Mouse (Mus musculus): ENCODE results near the gene Tfap2c.

Gene Tfap2c

GRCm38 (mm10) chr2:172551081-172551720, 1.8 kb downstream of the Tfap2c start:
- peak; percentile 46 for DNase-seq (ENCODE audit: low read depth, low spot score)

GRCm38 (mm10) chr2:172551872-172552271, 2.5 kb downstream of the Tfap2c start:
- no peak for DNase-seq (ENCODE audit: low read depth, low spot score)

GRCm38 (mm10) chr2:172552666-172553065, 3.3 kb downstream of the Tfap2c start:
- no peak for DNase-seq (ENCODE audit: low read depth, low spot score)

GRCm38 (mm10) chr2:172554211-172554610, 4.8 kb downstream of the Tfap2c start:
- DNase-seq (ENCODE audit: low read depth, low spot score), result no peak

- no peak for DNase-seq (ENCODE audit: low read depth, low spot score)
Observed at GRCm38 (mm10) chr2:172558674-172559468, 9.5 kb downstream of the Tfap2c start.

- no peak for DNase-seq (ENCODE audit: low read depth, low spot score)
Observed at GRCm38 (mm10) chr2:172561016-172561415, 11.6 kb downstream of the Tfap2c start.

- DNase-seq (ENCODE audit: low read depth, low spot score), result no peak
Observed at GRCm38 (mm10) chr2:172567835-172568234, 18.4 kb downstream of the Tfap2c start.

GRCm38 (mm10) chr2:172568466-172568865, 19.1 kb downstream of the Tfap2c start:
- peak; percentile 75 for DNase-seq (ENCODE audit: low read depth, low spot score)

- DNase-seq (ENCODE audit: low read depth, low spot score), result peak; percentile 97
Observed at GRCm38 (mm10) chr2:172577196-172577766, 27.9 kb downstream of the Tfap2c start.

GRCm38 (mm10) chr2:172579221-172579620, 29.8 kb downstream of the Tfap2c start:
- DNase-seq (ENCODE audit: low read depth, low spot score), result no peak

- no peak for DNase-seq (ENCODE audit: low read depth, low spot score)
Observed at GRCm38 (mm10) chr2:172580536-172581265, 31.3 kb downstream of the Tfap2c start.

GRCm38 (mm10) chr2:172583312-172583711, 33.9 kb downstream of the Tfap2c start:
- DNase-seq (ENCODE audit: low read depth, low spot score), result no peak

- DNase-seq (ENCODE audit: low read depth, low spot score), result no peak
Observed at GRCm38 (mm10) chr2:172585329-172585728, 35.9 kb downstream of the Tfap2c start.

- no peak for DNase-seq (ENCODE audit: low read depth, low spot score)
Observed at GRCm38 (mm10) chr2:172589048-172589447, 39.7 kb downstream of the Tfap2c start.

GRCm38 (mm10) chr2:172590839-172591238, 41.4 kb downstream of the Tfap2c start:
- DNase-seq (ENCODE audit: low read depth, low spot score), result no peak

GRCm38 (mm10) chr2:172594326-172594725, 44.9 kb downstream of the Tfap2c start:
- peak; percentile 86 for DNase-seq (ENCODE audit: low read depth, low spot score)

- no peak for DNase-seq (ENCODE audit: low read depth, low spot score)
Observed at GRCm38 (mm10) chr2:172597056-172597455, 47.7 kb downstream of the Tfap2c start.

GRCm38 (mm10) chr2:172597881-172598280, 48.5 kb downstream of the Tfap2c start:
- DNase-seq (ENCODE audit: low read depth, low spot score), result no peak

GRCm38 (mm10) chr2:172604625-172605024, 55.2 kb downstream of the Tfap2c start:
- peak; percentile 61 for DNase-seq (ENCODE audit: low read depth, low spot score)

- no peak for DNase-seq (ENCODE audit: low read depth, low spot score)
Observed at GRCm38 (mm10) chr2:172605642-172606041, 56.2 kb downstream of the Tfap2c start.

GRCm38 (mm10) chr2:172607710-172608109, 58.3 kb downstream of the Tfap2c start:
- DNase-seq (ENCODE audit: low read depth, low spot score), result peak; percentile 90
